Mouse (Mus musculus) testis, adult 2 months (tissue): ENCODE data around the gene Pim1.

ENCODE experiments used
- CTCF ChIP-seq: fragments of 200-500 bp; IDR thresholded peaks from 2 replicates; pipeline ENCODE4 v1.5.1; 2012; ENCODE audit warnings: low read depth, mild to moderate bottlenecking, inconsistent platforms, low read length, moderate library complexity; ENCODE audit not compliant: control insufficient read depth, insufficient read depth, insufficient replicate concordance
- POLR2A ChIP-seq: fragments of 200-500 bp; IDR thresholded peaks from 2 replicates; pipeline ENCODE4 v1.6.1; 2012; ENCODE audit warnings: low read depth, mild to moderate bottlenecking, inconsistent platforms, low read length, moderate library complexity; ENCODE audit not compliant: control insufficient read depth

- TF ChIP-seq CTCF: no peak
- no peak for TF ChIP-seq POLR2A
Measured at GRCm38 (mm10) chr17:29477357-29477756, 13.2 kb upstream of the Pim1 start.
